Mouse (Mus musculus): ENCODE results near the gene Olfr589.

DNA sequence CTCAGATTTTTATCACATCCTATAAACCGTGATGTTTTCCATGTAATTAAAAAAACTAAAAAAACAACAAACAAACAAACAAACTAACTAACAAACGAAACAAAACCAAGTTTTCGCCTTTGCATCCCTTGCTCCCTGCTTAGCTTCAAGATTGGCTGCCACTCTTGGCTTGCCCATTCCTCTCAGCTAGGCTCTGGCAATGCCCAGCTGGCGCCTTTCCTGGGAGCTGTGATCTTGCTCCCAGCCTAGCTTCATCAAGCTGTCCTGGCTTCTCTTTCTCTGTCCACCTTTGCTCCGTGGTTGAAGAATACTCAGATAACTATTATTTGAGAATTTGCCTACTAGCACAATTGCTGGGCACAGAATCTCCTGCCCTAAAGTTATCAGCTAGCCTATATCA is 13.5 kb upstream of the Olfr589 start:
- TF ChIP-seq POLR2A (IDR thresholded peaks at IDR 0.05; ENCODE audit: insufficient read depth, low read length) (no peak), CTCF (IDR thresholded peaks at IDR 0.05; ENCODE audit: low read depth, low read length) (no peak)
